Mouse (Mus musculus): ENCODE data around the gene Ano6. TPM values are rescaled to one million over a fixed set of nuclear protein-coding genes. Genes with fewer than 3 reads are reported as not detected.

The Ano6 gene
- polyA plus RNA-seq, 1 experiment from 2014 or later: 57.3 TPM

- 90% methylated on average over 3 of the region's 3 CpGs for WGBS
Observed at GRCm38 (mm10) chr15:95917330-95917729, 126.7 kb downstream of the Ano6 start.

GRCm38 (mm10) chr15:95920047-95920446, 129.4 kb downstream of the Ano6 start:
- Histone ChIP-seq H3K9ac (ENCODE audit: low read depth, low read length) (no peak overlapping the region), H3K27ac (replicated peaks; ENCODE audit: low read depth, low read length) (no peak overlapping the region), H3K27me3 (replicated peaks; ENCODE audit: control insufficient read depth, insufficient read depth, low read length) (no peaks in the 10 kb centered on the region), H3K4me2 (ENCODE audit: low read depth, low read length) (no peak overlapping the region), H3K4me1 (ENCODE audit: control insufficient read depth, insufficient read depth, low read length) (peaks cover 6% of the 10 kb centered on the region; the same call in 1 of the 2 replicates), H3K36me3 (ENCODE audit: control insufficient read depth, insufficient read depth, low read length) (peaks cover 41% of the 10 kb centered on the region), H3K9me3 (ENCODE audit: control insufficient read depth, low read length) (no peaks in the 10 kb centered on the region), H3K4me3 (ENCODE audit: low read depth, low read length) (no peak overlapping the region)
- ATAC-seq (ENCODE audit: low read depth): peak; percentile 23; the same call in 1 of the 2 replicates
- 35% methylated on average over 9 of the region's 9 CpGs for WGBS
- DNase-seq (ENCODE audit: low spot score): peak; percentile 85

More at GRCm38 (mm10) chr15:95917330-95917729, 126.7 kb downstream of the Ano6 start:
- ATAC-seq (ENCODE audit: low read depth): no peak
- Histone ChIP-seq H3K4me2 (ENCODE audit: low read depth, low read length) (no peak overlapping the region), H3K27ac (replicated peaks; ENCODE audit: low read depth, low read length) (no peak overlapping the region), H3K9ac (ENCODE audit: low read depth, low read length) (no peak overlapping the region), H3K27me3 (replicated peaks; ENCODE audit: control insufficient read depth, insufficient read depth, low read length) (no peaks in the 10 kb centered on the region), H3K4me1 (ENCODE audit: control insufficient read depth, insufficient read depth, low read length) (peaks cover 6% of the 10 kb centered on the region; the same call in 1 of the 2 replicates), H3K36me3 (ENCODE audit: control insufficient read depth, insufficient read depth, low read length) (peaks cover 62% of the 10 kb centered on the region), H3K4me3 (ENCODE audit: low read depth, low read length) (no peak overlapping the region), H3K9me3 (ENCODE audit: control insufficient read depth, low read length) (no peaks in the 10 kb centered on the region)
- DNase-seq (ENCODE audit: low spot score): no peak

GRCm38 (mm10) chr15:95921072-95921471, 130.4 kb downstream of the Ano6 start:
- no peaks in the 10 kb centered on the region for H3K27me3 ChIP-seq (replicated peaks; ENCODE audit: control insufficient read depth, insufficient read depth, low read length)
- DNase-seq (ENCODE audit: low spot score) (no peak), ATAC-seq (ENCODE audit: low read depth) (no peak)
- H3K9ac ChIP-seq (ENCODE audit: low read depth, low read length): no peak overlapping the region
- no peaks in the 10 kb centered on the region for H3K9me3 ChIP-seq (ENCODE audit: control insufficient read depth, low read length)
- H3K36me3 ChIP-seq (ENCODE audit: control insufficient read depth, insufficient read depth, low read length): peaks cover 32% of the 10 kb centered on the region
- WGBS: 83% methylated on average over 3 of the region's 3 CpGs
- H3K4me3 ChIP-seq (ENCODE audit: low read depth, low read length): no peak overlapping the region
- no peak overlapping the region for H3K4me2 ChIP-seq (ENCODE audit: low read depth, low read length)
- H3K27ac ChIP-seq (replicated peaks; ENCODE audit: low read depth, low read length): no peak overlapping the region
- H3K4me1 ChIP-seq (ENCODE audit: control insufficient read depth, insufficient read depth, low read length): peaks cover 6% of the 10 kb centered on the region; the same call in 1 of the 2 replicates

GRCm38 (mm10) chr15:95921639-95922038, 131.0 kb downstream of the Ano6 start:
- Histone ChIP-seq H3K27ac (replicated peaks; ENCODE audit: low read depth, low read length) (no peak overlapping the region), H3K9ac (ENCODE audit: low read depth, low read length) (no peak overlapping the region), H3K27me3 (replicated peaks; ENCODE audit: control insufficient read depth, insufficient read depth, low read length) (no peaks in the 10 kb centered on the region), H3K36me3 (ENCODE audit: control insufficient read depth, insufficient read depth, low read length) (peaks cover 27% of the 10 kb centered on the region), H3K4me3 (ENCODE audit: low read depth, low read length) (no peak overlapping the region), H3K9me3 (ENCODE audit: control insufficient read depth, low read length) (no peaks in the 10 kb centered on the region), H3K4me1 (ENCODE audit: control insufficient read depth, insufficient read depth, low read length) (peaks cover 6% of the 10 kb centered on the region; the same call in 1 of the 2 replicates), H3K4me2 (ENCODE audit: low read depth, low read length) (no peak overlapping the region)
- ATAC-seq (ENCODE audit: low read depth) (no peak), DNase-seq (ENCODE audit: low spot score) (no peak)
- WGBS: 93% methylated on average over 4 of the region's 4 CpGs

- Histone ChIP-seq H3K4me1 (ENCODE audit: control insufficient read depth, insufficient read depth, low read length) (peaks cover 6% of the 10 kb centered on the region; the same call in 1 of the 2 replicates), H3K4me3 (ENCODE audit: low read depth, low read length) (no peak overlapping the region), H3K27ac (replicated peaks; ENCODE audit: low read depth, low read length) (0 out of 2 replicates have a peak overlapping the region, but pooled peaks have one; percentile 24), H3K9ac (ENCODE audit: low read depth, low read length) (no peak overlapping the region), H3K27me3 (replicated peaks; ENCODE audit: control insufficient read depth, insufficient read depth, low read length) (no peaks in the 10 kb centered on the region), H3K4me2 (ENCODE audit: low read depth, low read length) (no peak overlapping the region), H3K36me3 (ENCODE audit: control insufficient read depth, insufficient read depth, low read length) (peaks cover 27% of the 10 kb centered on the region; the same call in 1 of the 2 replicates), H3K9me3 (ENCODE audit: control insufficient read depth, low read length) (no peaks in the 10 kb centered on the region)
- 74% methylated on average over 6 of the region's 6 CpGs for WGBS
- DNase-seq (ENCODE audit: low spot score): peak; percentile 34
- peak; percentile 61; the same call in 1 of the 2 replicates for ATAC-seq (ENCODE audit: low read depth)
Observed at GRCm38 (mm10) chr15:95922558-95922957, 131.9 kb downstream of the Ano6 start.

- Histone ChIP-seq H3K27ac (replicated peaks; ENCODE audit: low read depth, low read length) (no peak overlapping the region), H3K4me2 (ENCODE audit: low read depth, low read length) (no peak overlapping the region), H3K36me3 (ENCODE audit: control insufficient read depth, insufficient read depth, low read length) (peaks cover 48% of the 10 kb centered on the region), H3K9ac (ENCODE audit: low read depth, low read length) (no peak overlapping the region), H3K4me3 (ENCODE audit: low read depth, low read length) (no peak overlapping the region), H3K4me1 (ENCODE audit: control insufficient read depth, insufficient read depth, low read length) (no peaks in the 10 kb centered on the region), H3K27me3 (replicated peaks; ENCODE audit: control insufficient read depth, insufficient read depth, low read length) (no peaks in the 10 kb centered on the region), H3K9me3 (ENCODE audit: control insufficient read depth, low read length) (no peaks in the 10 kb centered on the region)
- no peak for DNase-seq (ENCODE audit: low spot score)
- WGBS: 86% methylated on average over 8 of the region's 8 CpGs
- no peak for ATAC-seq (ENCODE audit: low read depth)
Observed at GRCm38 (mm10) chr15:95925334-95925986, 134.8 kb downstream of the Ano6 start.

GRCm38 (mm10) chr15:95929087-95929486, 138.4 kb downstream of the Ano6 start:
- no peak for ATAC-seq (ENCODE audit: low read depth)
- H3K36me3 ChIP-seq (ENCODE audit: control insufficient read depth, insufficient read depth, low read length): peaks cover 49% of the 10 kb centered on the region
- no peaks in the 10 kb centered on the region for H3K9me3 ChIP-seq (ENCODE audit: control insufficient read depth, low read length)
- DNase-seq (ENCODE audit: low spot score): no peak
- 88% methylated on average over 6 of the region's 6 CpGs for WGBS
- no peaks in the 10 kb centered on the region for H3K27me3 ChIP-seq (replicated peaks; ENCODE audit: control insufficient read depth, insufficient read depth, low read length)
- no peak overlapping the region for H3K9ac ChIP-seq (ENCODE audit: low read depth, low read length)
- no peak overlapping the region for H3K27ac ChIP-seq (replicated peaks; ENCODE audit: low read depth, low read length)
- no peak overlapping the region for H3K4me3 ChIP-seq (ENCODE audit: low read depth, low read length)
- no peak overlapping the region for H3K4me2 ChIP-seq (ENCODE audit: low read depth, low read length)
- H3K4me1 ChIP-seq (ENCODE audit: control insufficient read depth, insufficient read depth, low read length): peaks cover 3% of the 10 kb centered on the region

GRCm38 (mm10) chr15:95931013-95931775, 140.6 kb downstream of the Ano6 start:
- 0 out of 2 replicates have a peak, but pooled peaks have one; percentile 48 for ATAC-seq (ENCODE audit: low read depth)
- Histone ChIP-seq H3K9ac (ENCODE audit: low read depth, low read length) (no peak overlapping the region), H3K4me3 (ENCODE audit: low read depth, low read length) (no peak overlapping the region), H3K27me3 (replicated peaks; ENCODE audit: control insufficient read depth, insufficient read depth, low read length) (no peaks in the 10 kb centered on the region), H3K27ac (replicated peaks; ENCODE audit: low read depth, low read length) (peak overlapping the region; percentile 55; the same call in 1 of the 2 replicates), H3K36me3 (ENCODE audit: control insufficient read depth, insufficient read depth, low read length) (peaks cover 49% of the 10 kb centered on the region), H3K4me2 (ENCODE audit: low read depth, low read length) (0 out of 2 replicates have a peak overlapping the region, but pooled peaks have one; percentile 10), H3K4me1 (ENCODE audit: control insufficient read depth, insufficient read depth, low read length) (peaks cover 3% of the 10 kb centered on the region), H3K9me3 (ENCODE audit: control insufficient read depth, low read length) (no peaks in the 10 kb centered on the region)
- WGBS: 49% methylated on average over 16 of the region's 16 CpGs
- DNase-seq (ENCODE audit: low spot score): peak; percentile 81

Data from embryonic facial prominence, embryonic 14.5 days (tissue).